Mouse (Mus musculus): Measurements from ENCODE around the gene Haao. TPM values are rescaled to one million over a fixed set of nuclear protein-coding genes. Genes with fewer than 3 reads are reported as not detected.

The Haao gene
- polyA plus RNA-seq (2014; fragmentation: Nextera tagmentation; extraction: Ambion mirVana), result 0.43 and 0.91 TPM in 2 replicates

DNA sequence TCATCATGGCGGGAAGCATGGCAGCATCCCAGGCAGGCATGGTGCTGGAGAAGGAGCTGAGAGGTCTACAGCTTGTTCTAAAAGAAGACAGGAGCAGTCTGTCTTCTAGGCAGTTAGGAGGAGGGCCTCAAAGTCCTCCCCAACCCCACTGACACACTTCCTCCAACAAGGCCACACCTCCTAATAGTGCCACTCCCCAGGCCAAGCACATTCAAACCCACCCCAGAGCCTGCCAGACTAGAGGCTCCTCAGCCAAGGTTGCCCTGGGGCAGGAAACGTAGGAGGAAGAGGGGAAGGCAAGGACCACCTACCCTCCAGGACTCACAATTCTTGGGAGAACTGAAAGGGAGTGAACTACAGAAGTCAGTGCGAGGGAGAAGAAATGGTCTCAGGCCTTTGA is at the start of gene Haao:
Haao (minus strand) TSS at position 149 of the 400 bp plus-strand sequence.
- Histone ChIP-seq H3K9ac (ENCODE audit: low read length) (no peak within 1 kb of the TSS), H3K27me3 (ENCODE audit: control insufficient read depth, insufficient read depth, low read length) (no peaks in the 10 kb centered on the region), H3K4me2 (ENCODE audit: low read depth, severe bottlenecking) (no peak within 1 kb of the TSS), H3K4me3 (ENCODE audit: low read depth, low read length) (no peak within 1 kb of the TSS), H3K27ac (replicated peaks; ENCODE audit: low read depth, low read length) (no peak within 1 kb of the TSS), H3K4me1 (ENCODE audit: control insufficient read depth, insufficient read depth, low read length) (peaks cover 5% of the 10 kb centered on the region; the same call in 1 of the 2 replicates), H3K9me3 (ENCODE audit: control insufficient read depth, low read length) (no peaks in the 10 kb centered on the region), H3K36me3 (ENCODE audit: control insufficient read depth, insufficient read depth, low read length) (no peaks in the 10 kb centered on the region)
- ATAC-seq (ENCODE audit: insufficient number of reproducible peaks, low FRiP score, low TSS enrichment, low read depth) (no peak), DNase-seq (ENCODE audit: low spot score) (no peak)
- WGBS, result 86% methylated on average over 3 of the region's 3 CpGs

DNA sequence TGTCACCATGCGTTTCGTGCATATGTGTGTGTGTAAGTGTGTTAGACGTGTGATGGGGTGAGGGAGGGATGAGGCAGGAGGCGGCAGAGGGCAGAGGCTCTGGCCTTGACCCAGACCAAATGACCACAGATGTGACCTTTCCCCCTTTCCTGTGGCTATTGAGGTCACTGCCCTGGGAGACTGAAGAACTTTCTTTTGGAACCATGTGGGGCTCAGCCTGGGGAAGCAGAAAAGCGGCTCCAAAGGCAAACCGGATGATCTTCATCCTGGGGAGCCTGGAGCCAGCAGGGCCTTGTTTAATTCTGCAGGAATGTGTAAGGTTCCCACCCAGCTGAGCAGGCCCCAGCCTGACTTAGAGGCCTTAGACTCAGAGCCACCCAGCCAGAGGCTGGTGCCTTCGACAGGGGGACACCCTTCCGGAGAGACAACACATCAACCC is 49.6 kb upstream of the Haao start:
- no peak for ATAC-seq (ENCODE audit: insufficient number of reproducible peaks, low FRiP score, low TSS enrichment, low read depth)
- Histone ChIP-seq H3K9me3 (ENCODE audit: control insufficient read depth, low read length) (no peaks in the 10 kb centered on the region), H3K9ac (ENCODE audit: low read length) (no peak overlapping the region), H3K27ac (replicated peaks; ENCODE audit: low read depth, low read length) (peak overlapping the region; percentile 65), H3K4me2 (ENCODE audit: low read depth, severe bottlenecking) (no peak overlapping the region), H3K4me1 (ENCODE audit: control insufficient read depth, insufficient read depth, low read length) (peaks cover 40% of the 10 kb centered on the region), H3K27me3 (ENCODE audit: control insufficient read depth, insufficient read depth, low read length) (no peaks in the 10 kb centered on the region), H3K4me3 (ENCODE audit: low read depth, low read length) (no peak overlapping the region), H3K36me3 (ENCODE audit: control insufficient read depth, insufficient read depth, low read length) (no peaks in the 10 kb centered on the region)
- no peak for DNase-seq (ENCODE audit: low spot score)
- 45% methylated on average over 8 of the region's 8 CpGs for WGBS

DNA sequence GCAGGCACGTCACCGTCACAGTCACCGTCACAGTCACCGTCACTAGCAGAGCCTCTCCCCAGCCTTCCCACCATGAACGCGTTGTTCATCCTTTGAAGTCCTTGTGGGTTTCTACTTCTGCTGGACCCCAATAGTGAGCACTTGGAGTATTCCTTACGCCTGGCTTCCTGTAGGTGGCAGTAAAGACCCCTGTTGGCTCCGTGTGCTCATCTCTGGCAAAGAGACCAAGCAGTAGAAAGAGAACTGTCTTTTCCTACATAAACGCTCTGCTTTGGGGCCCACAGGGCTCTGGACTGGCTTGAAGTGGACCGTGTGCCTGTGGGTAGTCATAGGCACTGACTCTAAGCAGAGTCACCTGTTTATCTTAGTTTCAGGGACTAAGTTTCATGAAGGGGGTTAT is 49.0 kb upstream of the Haao start:
- Histone ChIP-seq H3K4me1 (ENCODE audit: control insufficient read depth, insufficient read depth, low read length) (peaks cover 33% of the 10 kb centered on the region), H3K27ac (replicated peaks; ENCODE audit: low read depth, low read length) (peak overlapping the region; percentile 8; the same call in 1 of the 2 replicates), H3K4me2 (ENCODE audit: low read depth, severe bottlenecking) (no peak overlapping the region), H3K4me3 (ENCODE audit: low read depth, low read length) (no peak overlapping the region), H3K9me3 (ENCODE audit: control insufficient read depth, low read length) (no peaks in the 10 kb centered on the region), H3K27me3 (ENCODE audit: control insufficient read depth, insufficient read depth, low read length) (no peaks in the 10 kb centered on the region), H3K9ac (ENCODE audit: low read length) (no peak overlapping the region), H3K36me3 (ENCODE audit: control insufficient read depth, insufficient read depth, low read length) (no peaks in the 10 kb centered on the region)
- DNase-seq (ENCODE audit: low spot score), result peak; percentile 68
- WGBS, result 18% methylated on average over 10 of the region's 10 CpGs
- ATAC-seq (ENCODE audit: insufficient number of reproducible peaks, low FRiP score, low TSS enrichment, low read depth), result no peak

DNA sequence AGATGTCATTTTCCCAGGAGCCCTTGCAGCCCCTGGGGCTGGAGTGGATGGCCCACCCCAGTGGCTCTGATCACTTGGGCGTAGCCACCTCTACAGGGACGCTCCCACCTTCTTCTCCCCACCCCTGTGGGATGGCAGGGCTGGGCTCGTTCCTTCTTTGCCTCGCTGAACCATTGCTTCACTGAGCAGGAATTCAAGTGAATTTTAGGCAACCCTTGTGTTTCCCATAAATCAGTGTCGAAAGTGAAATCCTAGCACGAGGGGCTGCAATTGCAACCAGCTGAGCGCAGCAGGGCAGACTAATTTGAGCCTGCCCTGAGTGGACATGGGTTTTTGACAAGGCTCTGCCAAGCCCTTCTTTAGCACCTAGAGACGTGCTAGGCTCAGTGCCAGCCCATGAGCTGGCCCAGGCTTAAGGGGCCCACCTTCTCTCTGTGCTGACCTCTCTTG is 47.6 kb upstream of the Haao start:
- DNase-seq (ENCODE audit: low spot score) (peak; percentile 71), ATAC-seq (ENCODE audit: insufficient number of reproducible peaks, low FRiP score, low TSS enrichment, low read depth) (peak; percentile 38)
- Histone ChIP-seq H3K36me3 (ENCODE audit: control insufficient read depth, insufficient read depth, low read length) (no peaks in the 10 kb centered on the region), H3K27me3 (ENCODE audit: control insufficient read depth, insufficient read depth, low read length) (no peaks in the 10 kb centered on the region), H3K4me3 (ENCODE audit: low read depth, low read length) (no peak overlapping the region), H3K9ac (ENCODE audit: low read length) (no peak overlapping the region), H3K9me3 (ENCODE audit: control insufficient read depth, low read length) (no peaks in the 10 kb centered on the region), H3K4me2 (ENCODE audit: low read depth, severe bottlenecking) (no peak overlapping the region), H3K4me1 (ENCODE audit: control insufficient read depth, insufficient read depth, low read length) (peaks cover 39% of the 10 kb centered on the region), H3K27ac (replicated peaks; ENCODE audit: low read depth, low read length) (peak overlapping the region; percentile 24)
- WGBS, result 13% methylated on average over 8 of the region's 8 CpGs

DNA sequence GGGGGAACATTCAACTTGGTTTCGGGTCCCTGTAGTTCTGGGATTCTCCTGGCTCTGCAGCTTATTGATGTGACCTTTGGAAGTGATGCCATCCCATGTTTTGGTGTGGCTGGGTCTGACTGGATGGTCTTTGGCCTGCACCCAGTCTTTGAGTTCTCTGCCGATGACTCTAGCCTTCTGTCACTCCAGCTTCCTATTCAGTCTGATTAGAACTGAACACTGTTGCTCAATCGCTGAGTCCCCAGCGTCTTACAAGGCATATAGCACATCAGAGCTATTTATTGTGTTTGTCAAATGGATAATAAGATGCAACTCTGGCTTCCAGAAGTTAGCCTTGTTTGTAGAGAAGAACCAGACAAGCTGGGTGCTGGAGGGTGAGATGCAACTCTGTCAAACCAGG is 45.4 kb upstream of the Haao start:
- H3K9ac ChIP-seq (ENCODE audit: low read length), result no peak overlapping the region
- WGBS, result 93% methylated on average over 4 of the region's 4 CpGs
- H3K4me1 ChIP-seq (ENCODE audit: control insufficient read depth, insufficient read depth, low read length), result peaks cover 49% of the 10 kb centered on the region
- no peak for ATAC-seq (ENCODE audit: insufficient number of reproducible peaks, low FRiP score, low TSS enrichment, low read depth)
- no peak for DNase-seq (ENCODE audit: low spot score)
- H3K4me2 ChIP-seq (ENCODE audit: low read depth, severe bottlenecking), result no peak overlapping the region
- H3K9me3 ChIP-seq (ENCODE audit: control insufficient read depth, low read length), result no peaks in the 10 kb centered on the region
- H3K27ac ChIP-seq (replicated peaks; ENCODE audit: low read depth, low read length), result no peak overlapping the region
- H3K4me3 ChIP-seq (ENCODE audit: low read depth, low read length), result no peak overlapping the region
- H3K36me3 ChIP-seq (ENCODE audit: control insufficient read depth, insufficient read depth, low read length), result no peaks in the 10 kb centered on the region
- H3K27me3 ChIP-seq (ENCODE audit: control insufficient read depth, insufficient read depth, low read length), result no peaks in the 10 kb centered on the region

DNA sequence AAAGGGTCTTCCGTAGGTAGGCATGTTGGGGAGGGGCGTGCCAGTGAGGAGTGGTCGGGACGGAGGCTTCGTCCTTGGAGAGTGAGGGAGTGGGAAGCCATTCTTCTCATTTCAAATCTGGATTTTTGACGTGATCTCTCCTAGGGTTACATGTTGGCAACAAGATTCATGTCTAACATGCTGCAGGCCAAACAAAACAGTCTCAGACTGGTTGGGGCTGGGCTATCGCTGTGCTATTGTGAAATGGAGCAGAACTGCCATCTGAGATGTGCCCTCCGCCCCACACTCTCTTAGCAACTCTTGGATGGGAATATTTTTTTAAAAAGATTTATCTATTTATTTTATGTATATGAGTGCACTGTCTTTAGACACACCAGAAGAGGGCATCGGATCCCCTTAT is 44.1 kb upstream of the Haao start:
- no peak for ATAC-seq (ENCODE audit: insufficient number of reproducible peaks, low FRiP score, low TSS enrichment, low read depth)
- no peak overlapping the region for H3K9ac ChIP-seq (ENCODE audit: low read length)
- no peaks in the 10 kb centered on the region for H3K9me3 ChIP-seq (ENCODE audit: control insufficient read depth, low read length)
- DNase-seq (ENCODE audit: low spot score), result no peak
- no peak overlapping the region for H3K27ac ChIP-seq (replicated peaks; ENCODE audit: low read depth, low read length)
- no peak overlapping the region for H3K4me2 ChIP-seq (ENCODE audit: low read depth, severe bottlenecking)
- no peaks in the 10 kb centered on the region for H3K36me3 ChIP-seq (ENCODE audit: control insufficient read depth, insufficient read depth, low read length)
- peaks cover 36% of the 10 kb centered on the region for H3K4me1 ChIP-seq (ENCODE audit: control insufficient read depth, insufficient read depth, low read length)
- no peaks in the 10 kb centered on the region for H3K27me3 ChIP-seq (ENCODE audit: control insufficient read depth, insufficient read depth, low read length)
- no peak overlapping the region for H3K4me3 ChIP-seq (ENCODE audit: low read depth, low read length)
- WGBS, result 85% methylated on average over 9 of the region's 9 CpGs

DNA sequence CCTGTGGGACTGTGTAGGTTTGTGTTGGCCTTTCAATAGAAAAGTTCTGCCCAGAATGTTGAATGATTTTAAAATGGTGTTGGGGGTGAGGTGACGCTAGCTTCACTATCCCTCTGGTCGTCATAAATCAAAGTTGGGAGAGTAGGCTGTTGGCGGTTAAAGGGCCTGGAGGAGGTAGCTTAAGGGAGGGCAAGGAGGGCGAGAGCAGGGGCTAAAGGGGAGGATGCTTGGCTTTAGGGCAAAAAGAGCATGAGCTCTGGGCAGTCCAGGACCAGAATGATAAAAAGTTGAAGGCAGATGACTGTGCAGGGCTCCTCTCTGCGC is 42.6 kb upstream of the Haao start:
- peak overlapping the region; percentile 86 for H3K27ac ChIP-seq (replicated peaks; ENCODE audit: low read depth, low read length)
- H3K4me2 ChIP-seq (ENCODE audit: low read depth, severe bottlenecking), result 0 out of 2 replicates have a peak overlapping the region, but pooled peaks have one; percentile 7
- H3K4me1 ChIP-seq (ENCODE audit: control insufficient read depth, insufficient read depth, low read length), result peaks cover 25% of the 10 kb centered on the region
- DNase-seq (ENCODE audit: low spot score) (no peak), ATAC-seq (ENCODE audit: insufficient number of reproducible peaks, low FRiP score, low TSS enrichment, low read depth) (no peak)
- H3K27me3 ChIP-seq (ENCODE audit: control insufficient read depth, insufficient read depth, low read length), result no peaks in the 10 kb centered on the region
- 16% methylated on average over 5 of the region's 5 CpGs for WGBS
- no peak overlapping the region for H3K9ac ChIP-seq (ENCODE audit: low read length)
- no peak overlapping the region for H3K4me3 ChIP-seq (ENCODE audit: low read depth, low read length)
- H3K9me3 ChIP-seq (ENCODE audit: control insufficient read depth, low read length), result no peaks in the 10 kb centered on the region
- no peaks in the 10 kb centered on the region for H3K36me3 ChIP-seq (ENCODE audit: control insufficient read depth, insufficient read depth, low read length)

DNA sequence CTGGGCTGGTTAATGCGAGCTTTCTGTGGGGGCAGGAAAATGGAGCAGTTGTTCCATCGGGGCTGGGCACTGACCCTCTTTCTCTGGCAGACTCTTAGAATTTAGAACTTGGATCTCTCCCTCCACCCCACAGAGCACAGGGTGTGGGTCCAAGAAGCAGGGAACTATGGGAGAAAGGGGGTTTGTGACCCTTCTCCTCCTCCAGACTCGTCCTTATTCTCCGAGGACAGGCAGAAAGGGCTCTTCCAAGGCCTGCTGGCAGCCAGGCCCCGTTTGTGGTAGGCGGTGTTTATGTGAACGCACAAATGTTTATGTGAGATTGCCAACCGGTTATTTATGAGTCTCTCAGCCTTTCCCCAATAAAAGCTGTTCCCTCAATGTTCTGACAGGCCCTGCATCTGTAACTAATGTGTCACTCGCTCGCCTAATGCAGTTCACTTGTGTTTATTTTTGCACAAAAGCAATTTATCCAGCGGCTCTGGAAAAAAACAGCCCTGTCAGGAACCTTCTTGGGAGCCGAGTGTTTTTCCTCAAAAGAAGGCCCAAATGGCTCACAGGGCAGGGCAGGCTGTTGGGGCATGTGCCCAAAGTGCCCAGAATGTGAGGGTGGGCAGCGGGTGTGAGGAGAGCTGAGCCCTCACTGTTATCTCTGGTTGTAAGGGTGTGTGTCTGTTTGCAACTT is 42.1 kb upstream of the Haao start:
- Histone ChIP-seq H3K9ac (ENCODE audit: low read length) (0 out of 2 replicates have a peak overlapping the region, but pooled peaks have one; percentile 12), H3K27ac (replicated peaks; ENCODE audit: low read depth, low read length) (peak overlapping the region; percentile 86), H3K27me3 (ENCODE audit: control insufficient read depth, insufficient read depth, low read length) (no peaks in the 10 kb centered on the region), H3K9me3 (ENCODE audit: control insufficient read depth, low read length) (no peaks in the 10 kb centered on the region), H3K4me3 (ENCODE audit: low read depth, low read length) (no peak overlapping the region), H3K4me1 (ENCODE audit: control insufficient read depth, insufficient read depth, low read length) (peaks cover 21% of the 10 kb centered on the region), H3K36me3 (ENCODE audit: control insufficient read depth, insufficient read depth, low read length) (no peaks in the 10 kb centered on the region), H3K4me2 (ENCODE audit: low read depth, severe bottlenecking) (0 out of 2 replicates have a peak overlapping the region, but pooled peaks have one; percentile 7)
- ATAC-seq (ENCODE audit: insufficient number of reproducible peaks, low FRiP score, low TSS enrichment, low read depth), result no peak
- 12% methylated on average over 13 of the region's 13 CpGs for WGBS
- DNase-seq (ENCODE audit: low spot score), result peak; percentile 68

DNA sequence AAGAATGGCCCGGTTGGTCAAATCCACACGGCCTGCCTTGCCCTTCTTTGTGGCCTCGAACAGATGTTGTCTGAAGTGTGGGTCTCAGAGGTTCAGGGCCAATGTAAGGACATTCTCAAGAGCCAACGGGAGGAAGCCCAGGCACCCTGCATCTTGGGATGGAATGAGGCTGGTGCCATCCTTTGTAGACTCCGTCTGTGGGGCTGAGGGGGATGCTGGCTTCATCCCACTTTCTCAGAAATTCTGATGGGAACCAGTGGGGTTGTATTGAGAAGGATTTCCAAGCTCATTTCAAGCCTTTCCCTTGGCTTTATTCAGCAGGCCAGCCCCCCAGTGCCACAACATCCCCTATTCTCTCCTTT is 41.5 kb upstream of the Haao start:
- Histone ChIP-seq H3K4me3 (ENCODE audit: low read depth, low read length) (no peak overlapping the region), H3K27me3 (ENCODE audit: control insufficient read depth, insufficient read depth, low read length) (no peaks in the 10 kb centered on the region), H3K4me1 (ENCODE audit: control insufficient read depth, insufficient read depth, low read length) (peaks cover 21% of the 10 kb centered on the region), H3K9ac (ENCODE audit: low read length) (no peak overlapping the region), H3K4me2 (ENCODE audit: low read depth, severe bottlenecking) (no peak overlapping the region), H3K36me3 (ENCODE audit: control insufficient read depth, insufficient read depth, low read length) (no peaks in the 10 kb centered on the region), H3K27ac (replicated peaks; ENCODE audit: low read depth, low read length) (peak overlapping the region; percentile 86), H3K9me3 (ENCODE audit: control insufficient read depth, low read length) (no peaks in the 10 kb centered on the region)
- ATAC-seq (ENCODE audit: insufficient number of reproducible peaks, low FRiP score, low TSS enrichment, low read depth), result no peak
- WGBS, result 81% methylated on average over 5 of the region's 5 CpGs
- no peak for DNase-seq (ENCODE audit: low spot score)
